Mouse (Mus musculus) c-Kit-positive CD71-positive TER-119-positive erythroid progenitor cells, embryonic 14.5 days (primary cell): ENCODE measurements around the gene Zswim5.

Experiments used
- DNase-seq: peaks from one replicate; pipeline ENCODE4 v3.0.0-alpha.2; 2013; ENCODE audit warnings: low spot score

Zswim5 gene

DNA sequence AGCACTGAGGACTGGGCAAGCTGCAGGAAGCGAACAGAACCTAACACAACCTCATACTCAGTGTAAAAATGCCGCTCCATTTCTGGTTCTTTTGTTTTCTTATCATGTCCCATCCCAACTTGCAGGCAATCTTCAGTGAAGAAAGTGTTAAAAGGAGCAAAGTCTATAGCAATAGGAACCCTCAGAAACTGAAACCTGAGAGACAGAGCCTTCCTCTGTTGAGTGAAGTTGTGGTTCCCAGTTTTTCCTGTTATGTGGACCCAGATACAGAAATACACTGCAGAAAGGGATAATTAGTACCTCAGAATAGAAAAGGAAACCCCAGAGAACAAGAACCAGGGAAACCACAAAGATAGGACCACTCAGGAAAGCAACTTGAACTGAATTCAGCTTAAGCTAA, 36.1 kb downstream of the Zswim5 start:
- DNase-seq: no peak

GRCm38 (mm10) chr4:116928006-116928651, 51.0 kb downstream of the Zswim5 start:
- DNase-seq: no peak

GRCm38 (mm10) chr4:116939585-116939984, 62.4 kb downstream of the Zswim5 start:
- DNase-seq: no peak

GRCm38 (mm10) chr4:116942695-116943094, 65.5 kb downstream of the Zswim5 start:
- no peak for DNase-seq

DNA sequence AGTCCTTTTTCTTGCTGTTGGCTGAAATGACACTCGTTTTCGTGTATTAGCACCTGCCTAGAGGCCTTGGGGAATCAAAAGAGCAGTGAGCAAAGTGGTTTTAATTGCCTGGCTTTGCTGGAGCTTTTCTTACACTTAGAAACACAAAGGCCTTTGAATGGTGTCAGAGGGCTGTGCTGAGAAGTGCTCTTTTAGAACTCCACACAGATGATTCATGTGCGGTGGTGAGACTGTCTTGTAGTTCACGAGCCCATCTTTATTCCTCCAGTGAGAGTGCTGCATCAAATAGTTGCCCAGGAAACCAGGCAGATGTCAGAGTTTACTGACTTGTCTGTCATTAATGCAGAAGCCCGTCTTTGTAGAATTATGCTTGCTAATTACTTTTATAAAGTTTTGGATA, 66.9 kb downstream of the Zswim5 start:
- no peak for DNase-seq

GRCm38 (mm10) chr4:116951642-116952041, 74.5 kb downstream of the Zswim5 start:
- no peak for DNase-seq

DNA sequence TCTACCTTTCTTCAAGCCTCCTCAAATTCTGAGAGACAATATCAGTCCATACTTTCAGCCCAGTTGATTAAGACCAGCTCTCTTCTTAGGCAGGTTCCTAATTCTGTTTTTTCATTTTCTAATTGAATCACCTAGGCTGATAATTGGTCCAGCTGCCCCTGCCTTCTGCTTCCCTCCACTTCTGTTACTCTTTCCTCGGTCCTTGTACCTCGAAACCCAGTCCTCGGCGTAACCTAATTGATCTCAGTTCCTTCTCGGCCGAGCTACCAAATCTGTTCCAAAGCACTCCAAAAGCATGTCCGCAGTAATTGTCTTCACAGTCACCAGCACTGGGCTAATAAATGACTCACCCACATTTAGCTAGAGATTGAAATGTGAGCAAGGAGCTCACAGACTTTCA, 77.8 kb downstream of the Zswim5 start:
- no peak for DNase-seq

GRCm38 (mm10) chr4:116976503-116976902, 99.3 kb downstream of the Zswim5 start:
- DNase-seq: no peak

DNA sequence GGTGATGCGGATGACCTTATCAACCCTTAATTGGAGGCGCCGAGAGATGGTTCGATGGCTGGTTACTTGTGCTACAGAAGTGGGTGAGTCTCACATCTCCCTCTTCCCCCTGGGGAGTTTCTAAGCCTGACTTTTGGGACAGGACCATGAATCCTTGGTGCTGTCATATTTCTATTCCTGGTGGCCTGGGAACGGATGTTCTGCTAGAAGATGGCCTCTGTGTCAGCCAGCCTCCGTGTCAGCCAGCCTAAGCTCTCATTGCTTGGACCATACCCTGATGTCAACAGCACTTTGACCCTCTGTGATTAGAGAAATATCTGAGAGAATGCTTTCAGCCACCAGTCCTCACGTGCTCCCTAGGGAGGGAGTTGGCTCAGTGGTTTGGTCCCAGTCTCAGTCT, 108.5 kb downstream of the Zswim5 start:
- no peak for DNase-seq

DNA sequence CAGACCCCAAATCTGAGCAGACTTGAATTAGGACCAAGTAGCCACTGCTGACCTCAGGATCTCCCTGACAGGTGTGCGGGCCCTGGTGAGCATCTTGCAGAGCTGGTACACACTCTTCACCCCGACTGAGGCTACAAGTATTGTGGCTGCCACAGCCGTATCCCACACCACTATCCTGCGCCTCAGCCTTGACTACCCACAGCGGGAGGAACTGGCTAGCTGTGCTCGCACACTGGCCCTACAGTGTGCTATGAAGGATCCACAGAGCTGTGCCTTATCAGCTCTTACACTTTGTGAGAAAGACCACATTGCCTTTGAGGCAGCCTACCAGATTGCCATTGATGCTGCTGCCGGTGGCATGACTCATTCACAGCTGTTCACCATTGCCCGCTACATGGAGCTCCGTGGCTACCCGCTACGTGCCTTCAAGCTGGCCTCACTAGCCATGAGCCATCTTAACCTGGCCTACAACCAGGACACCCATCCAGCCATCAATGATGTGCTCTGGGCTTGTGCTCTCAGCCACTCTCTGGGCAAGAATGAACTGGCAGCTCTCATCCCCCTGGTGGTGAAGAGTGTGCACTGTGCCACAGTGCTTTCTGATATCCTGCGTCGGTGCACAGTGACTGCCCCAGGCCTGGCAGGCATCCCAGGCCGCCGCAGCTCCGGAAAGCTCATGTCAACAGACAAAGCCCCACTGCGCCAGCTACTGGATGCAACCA, 109.4 kb downstream of the Zswim5 start:
- DNase-seq: peak; percentile 41

DNA sequence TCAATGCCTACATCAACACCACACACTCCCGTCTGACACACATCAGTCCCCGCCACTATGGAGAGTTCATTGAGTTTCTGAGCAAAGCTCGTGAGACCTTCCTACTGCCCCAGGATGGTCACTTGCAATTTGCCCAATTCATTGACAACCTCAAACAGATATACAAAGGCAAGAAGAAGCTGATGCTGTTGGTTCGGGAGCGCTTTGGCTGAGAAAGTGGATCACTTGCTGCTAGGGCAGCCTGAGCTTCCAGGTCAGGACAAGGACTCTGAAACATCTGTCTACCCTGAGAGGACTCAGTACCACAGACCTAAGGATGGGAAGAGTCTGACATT, 109.9 kb downstream of the Zswim5 start:
- DNase-seq: no peak

DNA sequence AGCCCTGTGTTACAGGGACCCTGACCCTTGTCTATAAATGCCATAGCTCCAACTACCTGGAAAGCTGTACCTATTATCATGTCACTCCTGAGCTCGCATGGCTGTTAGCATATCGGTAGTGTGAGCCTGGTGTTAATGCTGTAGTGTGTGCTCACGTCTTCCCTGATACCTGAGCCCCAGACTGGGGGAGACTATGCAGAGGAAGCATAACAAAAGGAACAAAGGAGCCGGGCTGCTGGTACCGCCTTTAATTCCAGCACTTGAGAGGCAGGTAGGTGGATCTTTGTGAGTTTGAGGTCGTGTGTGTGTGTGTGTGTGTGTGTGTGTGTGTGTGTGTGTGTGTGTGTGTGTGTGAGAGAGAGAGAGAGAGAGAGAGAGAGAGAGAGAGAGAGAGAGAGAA, 112.6 kb downstream of the Zswim5 start:
- DNase-seq: no peak

DNA sequence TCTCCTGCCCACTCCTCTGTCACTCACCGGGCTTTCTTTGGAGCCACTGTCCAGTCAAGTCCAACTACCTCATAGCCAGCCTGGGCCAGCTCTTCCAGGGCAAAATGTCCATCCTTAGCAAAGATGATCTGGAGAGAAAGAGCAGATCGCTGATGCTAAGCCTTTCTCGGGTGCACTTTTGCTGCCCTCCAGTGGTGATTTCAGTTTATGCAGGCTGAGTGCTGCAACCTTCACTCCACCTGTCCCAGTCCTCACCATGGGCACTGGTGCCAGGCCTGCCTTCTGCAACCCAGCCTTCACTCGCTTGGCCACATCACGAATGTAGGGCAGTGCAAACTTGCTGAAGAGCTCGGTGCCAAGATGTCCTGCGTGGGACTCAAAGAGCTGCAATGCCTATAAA, 114.2 kb downstream of the Zswim5 start:
- peak; percentile 82 for DNase-seq

- peak; percentile 96 for DNase-seq
Measured at GRCm38 (mm10) chr4:116993672-116994621, 116.8 kb downstream of the Zswim5 start, which contains the start of gene Urod. Gene Urod (minus strand): TSS chr4:116994413.

- peak; percentile 72 for DNase-seq
Measured at GRCm38 (mm10) chr4:116995131-116995797, 118.1 kb downstream of the Zswim5 start, which contains the start of gene Hectd3. Gene Hectd3 (plus strand): TSS chr4:116995317.

GRCm38 (mm10) chr4:116995798-116996135, 118.6 kb downstream of the Zswim5 start:
- DNase-seq: no peak

DNA sequence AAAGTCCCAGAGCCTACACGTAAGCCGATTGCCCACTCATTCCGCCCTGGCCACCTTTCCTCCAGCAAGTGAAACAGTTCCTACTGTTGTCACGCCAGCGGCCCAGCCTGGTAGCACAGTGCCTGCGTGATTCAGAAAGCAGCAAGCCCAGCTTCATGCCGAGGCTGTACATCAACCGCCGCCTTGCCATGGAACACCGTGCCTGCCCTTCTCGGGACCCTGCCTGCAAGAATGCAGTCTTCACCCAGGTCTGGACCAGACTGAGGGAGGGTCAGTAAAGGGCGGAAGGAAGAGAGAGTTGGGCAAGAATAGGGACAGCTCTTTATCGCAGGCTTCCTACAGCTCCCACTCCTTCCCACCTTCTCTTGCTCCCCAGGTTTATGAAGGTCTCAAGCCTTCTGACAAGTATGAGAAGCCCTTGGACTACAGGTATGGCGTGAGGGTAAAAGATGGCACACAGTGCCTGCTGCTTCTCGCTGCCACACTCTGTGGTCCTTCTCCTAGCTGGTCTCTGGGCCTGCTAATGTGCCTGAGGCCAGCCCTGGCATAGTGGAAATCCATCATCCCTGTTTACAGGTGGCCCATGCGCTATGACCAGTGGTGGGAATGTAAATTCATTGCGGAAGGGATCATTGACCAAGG, 122.5 kb downstream of the Zswim5 start:
- no peak for DNase-seq

DNA sequence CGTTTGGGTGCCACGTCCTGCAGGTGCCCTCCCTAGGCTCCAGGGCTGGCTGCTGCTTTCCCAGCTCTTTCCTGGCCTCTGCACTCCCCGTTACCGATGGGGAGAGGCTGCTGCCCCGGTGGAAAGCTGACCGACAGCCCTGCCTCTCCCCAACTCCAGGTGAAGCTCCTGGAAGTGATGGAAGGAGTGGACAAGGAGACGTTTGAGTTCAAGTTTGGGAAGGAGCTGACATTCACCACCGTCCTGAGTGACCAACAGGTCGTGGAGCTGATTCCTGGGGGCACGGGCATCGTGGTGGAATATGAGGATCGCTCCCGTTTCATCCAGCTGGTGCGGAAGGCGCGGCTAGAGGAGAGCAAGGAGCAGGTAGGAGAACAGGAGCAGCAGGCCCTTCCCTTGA, 124.8 kb downstream of the Zswim5 start:
- DNase-seq: no peak

DNA sequence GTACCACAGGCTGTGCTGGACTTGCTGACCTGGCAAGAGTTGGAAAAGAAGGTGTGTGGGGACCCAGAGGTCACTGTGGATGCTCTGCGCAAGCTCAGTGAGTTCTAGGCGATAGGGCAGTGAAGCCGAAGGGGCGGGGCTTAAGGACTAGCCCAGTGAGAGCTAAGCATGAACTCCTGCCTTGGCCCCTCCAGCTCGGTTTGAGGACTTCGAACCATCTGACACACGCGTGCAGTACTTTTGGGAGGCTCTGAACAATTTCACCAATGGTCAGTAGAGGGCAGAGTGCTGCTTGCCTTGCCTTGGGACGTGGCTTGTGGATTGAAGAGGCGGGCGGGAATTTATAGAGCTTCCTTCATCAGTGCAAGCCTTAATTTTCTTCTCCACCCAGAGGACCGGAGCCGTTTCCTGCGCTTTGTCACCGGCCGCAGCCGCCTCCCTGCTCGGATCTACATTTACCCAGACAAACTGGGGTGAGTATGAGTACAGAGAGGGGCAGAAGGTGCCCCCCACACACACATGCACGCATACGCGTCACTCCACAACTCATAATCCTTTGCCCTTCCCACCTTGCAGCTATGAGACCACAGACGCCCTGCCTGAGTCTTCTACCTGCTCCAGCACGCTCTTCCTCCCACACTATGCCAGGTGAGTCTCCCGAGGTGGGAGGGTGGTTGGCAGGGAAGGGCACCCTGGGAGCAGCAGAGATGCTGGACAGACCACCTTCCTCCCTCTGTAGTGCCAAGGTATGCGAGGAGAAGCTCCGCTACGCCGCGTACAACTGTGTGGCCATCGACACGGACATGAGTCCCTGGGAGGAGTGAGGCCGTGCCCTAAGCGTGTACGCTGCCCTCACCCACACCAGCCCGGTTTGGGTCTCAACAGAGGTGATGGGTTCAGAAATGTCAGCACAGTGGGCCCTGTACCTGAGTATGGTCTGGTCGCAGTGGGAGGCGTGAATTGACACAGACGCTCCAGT, 125.7 kb downstream of the Zswim5 start:
- DNase-seq: peak; percentile 64

- DNase-seq: no peak
Measured at GRCm38 (mm10) chr4:117004649-117005048, 127.5 kb downstream of the Zswim5 start.
